Mouse (Mus musculus) kidney, adult 2 months (tissue): ENCODE measurements around the gene Srgap2.

Experiments
- CTCF ChIP-seq: fragments of 200-500 bp; conservative IDR thresholded peaks from 2 replicates; pipeline ENCODE4 v1.5.1; 2011; ENCODE audit warnings: low read depth, mild to moderate bottlenecking, control low read depth, low read length, moderate library complexity, mixed read lengths; ENCODE audit not compliant: insufficient read depth, insufficient read length
- POLR2A ChIP-seq: fragments of 200-500 bp; IDR thresholded peaks from one replicate; pipeline ENCODE4 v1.6.1; 2011; ENCODE audit warnings: low read depth, low read length, control low read depth

- TF ChIP-seq POLR2A = no peak
- no peak for TF ChIP-seq CTCF
Observed at GRCm38 (mm10) chr1:131300750-131301149, 226.4 kb downstream of the Srgap2 start.
